Mouse (Mus musculus) testis, adult 2 months (tissue): ENCODE data around the gene Lamtor1.

Source experiments
- CTCF ChIP-seq: fragments of 200-500 bp; IDR thresholded peaks from 2 replicates; pipeline ENCODE4 v1.5.1; 2012; ENCODE audit warnings: low read depth, mild to moderate bottlenecking, inconsistent platforms, low read length, moderate library complexity; ENCODE audit not compliant: control insufficient read depth, insufficient read depth, insufficient replicate concordance
- POLR2A ChIP-seq: fragments of 200-500 bp; IDR thresholded peaks from 2 replicates; pipeline ENCODE4 v1.6.1; 2012; ENCODE audit warnings: low read depth, mild to moderate bottlenecking, inconsistent platforms, low read length, moderate library complexity; ENCODE audit not compliant: control insufficient read depth

- TF ChIP-seq CTCF (no peak), POLR2A (no peak)
These were observed 3.7 kb upstream of the Lamtor1 start for GRCm38 (mm10) chr7:101901969-101902368.
